Mouse (Mus musculus) left cerebral cortex, adult 18-20 months (tissue): ENCODE measurements around the gene Gm47995. TPM values are rescaled to one million over a fixed set of nuclear protein-coding genes. Genes with fewer than 3 reads are reported as not detected.
A peak's percentile ranks its signal among the peaks of the same experiment; 100 is the strongest.

Source experiments
- DNase-seq, 2 experiments: peaks; one replicate each; pipeline ENCODE4 v3.0.0; 2021 to 2022; ENCODE audit warnings: low spot score in 2 of 2, mixed read lengths in 1 of 2
- total RNA-seq, 2 experiments: library from RNA; stranded (reverse); gene quantifications; 2 replicates each; pipeline ENCODE4 v1.2.3; 2021

Gm47995 gene
- total RNA-seq, 2 experiments from 2014 or later, result not detected

- no peak for DNase-seq
Measured at GRCm38 (mm10) chr1:151227506-151227905, 29.3 kb downstream of the Gm47995 start.

GRCm38 (mm10) chr1:151228320-151228989 is 30.2 kb downstream of the Gm47995 start:
- DNase-seq, result no peak

GRCm38 (mm10) chr1:151232346-151232745 is 34.1 kb downstream of the Gm47995 start:
- no peak for DNase-seq

GRCm38 (mm10) chr1:151233756-151234155 is 35.5 kb downstream of the Gm47995 start:
- no peak for DNase-seq

GRCm38 (mm10) chr1:151235574-151235973 is 37.3 kb downstream of the Gm47995 start:
- DNase-seq, result no peak

- peak in 1 of 2 experiments; percentile 29 for DNase-seq
Measured at GRCm38 (mm10) chr1:151236141-151236930, 38.1 kb downstream of the Gm47995 start.

- no peak for DNase-seq
Measured at GRCm38 (mm10) chr1:151237780-151238179, 39.5 kb downstream of the Gm47995 start.

- no peak for DNase-seq
Measured at GRCm38 (mm10) chr1:151243332-151243731, 45.1 kb downstream of the Gm47995 start.

GRCm38 (mm10) chr1:151244013-151244412 is 45.8 kb downstream of the Gm47995 start:
- no peak for DNase-seq

GRCm38 (mm10) chr1:151244761-151245160 is 46.5 kb downstream of the Gm47995 start:
- no peak for DNase-seq

GRCm38 (mm10) chr1:151245165-151245564 is 46.9 kb downstream of the Gm47995 start:
- DNase-seq, result no peak

GRCm38 (mm10) chr1:151245846-151246245 is 47.6 kb downstream of the Gm47995 start:
- no peak for DNase-seq

Other genes with a start within 250 kb of the Gm47995 start
- gene Hmcn1, start 205.0 kb upstream of the Gm47995 start, total RNA-seq, result 1 to 10 TPM; 1.6 to 2.8 TPM
- gene Gm47985, start 15.9 kb upstream of the Gm47995 start, total RNA-seq, result not detected
- gene Gm8947, start 6.1 kb upstream of the Gm47995 start, total RNA-seq, result not detected
- gene 3110040M04Rik, start 5.7 kb downstream of the Gm47995 start, total RNA-seq, result not detected
- gene Gm47996, start 11.7 kb downstream of the Gm47995 start, total RNA-seq, result not detected
- 100 to 1,000 TPM; 123 to 136 TPM for gene Ivns1abp, start 146.0 kb downstream of the Gm47995 start, total RNA-seq
- gene Swt1, start 230.0 kb downstream of the Gm47995 start, total RNA-seq, result 10 to 100 TPM; 12.2 to 14.3 TPM
- gene Trmt1l, start 230.1 kb downstream of the Gm47995 start, total RNA-seq, result 10 to 100 TPM; 27.3 to 30.5 TPM